Mouse (Mus musculus): ENCODE measurements around the gene Acap1.
"Not testable (repeated sequence)": the region's sequence is repeated elsewhere in the genome, so short reads cannot be mapped to it uniquely, and the experiment has no call there.

Acap1 gene

DNA sequence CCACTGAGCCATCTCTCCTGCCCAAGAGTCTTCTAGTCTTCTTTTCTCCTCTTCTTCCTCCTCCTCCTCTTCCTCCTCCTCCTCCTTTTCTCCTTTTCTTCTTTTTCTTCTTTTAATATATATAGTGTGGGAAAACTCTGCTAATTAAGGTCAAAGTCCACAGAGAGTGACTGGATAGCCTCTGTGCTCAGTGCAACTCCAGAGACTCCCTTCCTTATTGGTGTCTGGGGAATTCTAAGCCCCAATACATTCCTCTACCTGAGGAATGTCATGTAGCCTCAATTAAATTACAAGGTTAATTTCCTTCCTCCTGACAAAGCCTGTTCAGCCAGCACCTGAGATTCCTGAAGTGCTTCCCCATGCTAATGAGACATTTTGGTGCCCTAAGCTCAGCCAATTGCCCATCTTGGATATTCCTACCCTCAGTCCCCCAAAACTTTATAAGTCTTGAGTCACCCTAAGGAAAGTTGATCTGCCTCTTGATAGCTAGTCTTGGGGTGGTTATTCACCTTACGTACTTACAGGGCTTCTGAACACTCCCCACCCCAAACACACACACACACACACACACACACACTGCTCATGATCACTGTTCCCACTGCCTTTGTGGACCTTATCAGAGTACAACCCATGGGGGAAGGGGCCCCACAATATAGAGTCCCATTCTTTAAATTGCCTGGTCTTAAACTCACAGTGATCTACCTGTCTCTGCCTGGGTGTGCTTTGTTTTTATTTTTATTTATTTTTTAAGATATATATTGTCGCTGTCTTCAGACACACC is 24.9 kb downstream of the Acap1 start:
- DNase-seq = no peak

DNA sequence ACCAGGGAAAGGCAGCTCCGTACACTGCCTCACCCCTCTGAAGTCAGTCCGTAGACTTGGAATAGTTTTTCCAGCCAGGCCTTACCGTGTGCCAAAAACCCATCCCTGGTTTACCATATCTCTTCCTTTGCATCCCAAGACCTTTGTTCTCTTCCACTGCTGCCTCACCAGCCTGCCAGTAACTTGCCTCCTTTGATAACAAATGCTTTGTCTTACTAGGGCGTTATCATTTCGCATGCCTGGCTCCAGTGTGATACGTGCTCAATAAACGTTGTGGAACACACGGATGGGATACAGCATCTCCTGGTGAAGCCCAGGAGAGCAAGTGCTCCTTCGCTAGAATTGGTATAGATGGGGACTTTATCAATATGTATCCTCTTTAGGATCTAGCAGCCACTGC is 28.0 kb downstream of the Acap1 start:
- no peak for DNase-seq

DNA sequence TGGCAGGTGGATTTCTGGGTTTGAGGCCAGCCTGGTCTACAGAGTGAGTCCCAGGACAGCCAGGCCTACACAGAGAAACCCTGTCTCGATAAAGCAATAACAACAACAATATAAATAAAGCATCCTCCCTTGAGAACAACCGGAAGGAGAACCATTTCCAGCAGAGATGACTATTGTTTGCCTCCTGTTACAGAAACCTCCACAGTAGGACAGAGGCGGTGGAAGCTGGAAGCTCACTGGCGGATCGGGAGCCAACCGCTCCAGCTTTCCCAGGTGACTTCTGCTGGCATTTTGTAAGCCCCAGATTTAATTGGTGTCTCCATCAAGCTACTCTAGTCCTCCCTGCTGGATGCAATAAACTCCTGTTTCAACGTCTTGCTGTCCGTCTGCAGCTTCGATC is 29.8 kb downstream of the Acap1 start:
- DNase-seq = no peak

- no peak for DNase-seq
Measured at GRCm38 (mm10) chr11:69864138-69864860, 31.0 kb downstream of the Acap1 start.

DNA sequence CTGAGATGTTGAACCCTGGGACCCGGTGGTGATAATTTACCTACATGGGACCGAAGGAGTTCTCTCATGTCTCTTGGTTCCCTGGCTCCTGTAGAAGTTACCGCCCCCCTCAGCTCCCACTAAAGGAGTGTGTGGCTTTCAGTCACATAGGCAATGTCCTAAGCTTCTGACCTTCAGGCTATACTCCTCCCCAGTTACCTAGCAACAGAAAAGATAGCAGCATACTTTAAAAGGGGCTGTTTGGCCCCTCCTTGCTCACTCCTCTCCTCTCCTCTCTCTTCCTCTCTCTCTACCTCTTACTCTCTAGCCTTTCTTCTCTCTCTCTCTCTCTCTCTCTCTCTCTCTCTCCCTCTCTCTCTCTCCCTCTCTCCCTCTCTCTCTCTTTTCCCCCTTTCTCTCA is 31.6 kb downstream of the Acap1 start:
- not testable (repeated sequence) for DNase-seq

DNA sequence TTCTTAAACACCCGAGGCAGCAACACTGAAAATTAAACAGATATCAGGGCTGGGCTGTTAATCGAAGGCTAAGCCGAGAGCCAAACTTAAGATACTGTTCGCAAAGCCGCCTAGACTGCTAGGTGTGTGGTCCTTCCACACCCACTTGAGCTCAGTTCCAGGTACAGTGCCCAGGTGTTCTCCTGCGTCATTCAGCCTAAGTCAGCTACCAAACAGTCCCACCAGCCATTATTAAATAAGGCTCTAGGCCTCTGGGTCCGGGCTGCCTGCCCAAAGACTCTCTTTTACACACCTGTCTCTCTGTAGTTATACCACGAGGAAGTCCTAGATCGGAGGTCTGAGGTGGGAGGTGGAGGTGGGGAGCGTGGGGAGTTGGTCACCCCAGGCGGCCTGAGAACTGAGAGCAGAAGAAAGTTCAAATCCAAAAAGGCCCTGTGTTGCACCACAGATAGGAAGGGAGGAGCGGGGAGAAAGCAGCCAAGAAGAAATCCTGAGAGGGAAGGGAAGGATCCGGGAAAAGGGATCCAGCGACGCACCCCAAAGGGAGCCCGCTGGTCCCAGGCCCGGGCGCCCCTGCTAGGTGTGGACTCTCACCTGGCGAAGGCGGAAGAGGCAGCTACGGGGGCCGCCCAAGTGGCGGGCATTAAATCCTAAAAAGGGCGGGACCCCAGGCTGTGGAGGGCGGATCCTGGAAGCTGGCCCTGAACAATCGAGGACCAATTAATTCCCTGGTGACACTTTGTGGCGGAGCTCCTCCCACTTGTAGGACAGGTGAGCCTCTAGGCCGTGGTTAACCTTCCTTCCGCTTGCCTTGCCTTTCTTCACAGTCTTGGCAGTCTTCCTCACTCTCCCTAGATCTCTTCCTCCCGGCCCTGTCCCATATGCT is 37.0 kb downstream of the Acap1 start, which contains the start of gene Tnk1:
Gene Tnk1 (minus strand): TSS at position 618 of the 886 bp plus-strand sequence.
- peak; percentile 72 to 75 for DNase-seq

DNA sequence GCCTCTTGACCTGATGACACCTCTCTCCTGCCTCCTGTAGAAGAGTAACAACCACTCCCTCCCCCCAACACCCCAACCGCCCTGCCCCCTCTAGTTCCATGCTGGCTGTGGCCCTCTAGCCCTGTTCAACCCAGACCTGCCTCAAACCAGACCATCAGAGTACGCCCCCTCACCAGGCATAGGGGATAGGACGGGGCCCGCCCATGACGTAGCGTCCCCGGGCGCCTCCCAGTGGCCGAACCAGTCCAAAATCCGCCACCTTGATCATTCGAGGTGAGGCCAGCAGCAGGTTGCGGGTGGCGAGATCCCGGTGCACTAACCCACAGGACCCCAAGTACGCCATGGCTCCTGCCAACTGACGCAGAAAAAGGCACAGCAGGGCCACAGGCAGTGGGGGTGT is 40.0 kb downstream of the Acap1 start:
- DNase-seq = peak; percentile 31 to 78

DNA sequence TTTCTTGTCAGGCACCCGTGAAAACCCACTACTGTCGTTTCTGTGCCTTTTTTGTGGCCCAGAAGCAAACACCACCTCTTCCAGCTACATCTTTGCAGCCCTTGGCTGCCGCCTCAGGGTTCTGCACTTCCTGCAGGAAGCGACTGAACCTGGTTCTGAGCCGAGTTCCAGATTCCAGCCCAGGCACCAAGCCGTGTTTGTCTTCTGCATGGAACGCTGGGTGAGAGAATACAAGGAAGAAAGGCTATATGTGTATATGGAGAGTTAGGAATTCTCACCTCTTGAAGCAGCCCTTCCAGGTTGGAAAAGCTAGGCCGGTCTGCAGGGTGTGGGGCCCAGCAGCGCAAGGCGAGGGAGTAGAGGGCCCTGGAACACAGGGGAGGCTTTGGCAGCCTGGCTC is 40.7 kb downstream of the Acap1 start:
- no peak for DNase-seq

- DNase-seq = peak; percentile 56 to 67
Measured at GRCm38 (mm10) chr11:69853994-69854393, 41.3 kb downstream of the Acap1 start.

- no peak for DNase-seq
Measured at GRCm38 (mm10) chr11:69850754-69851153, 44.6 kb downstream of the Acap1 start.

DNA sequence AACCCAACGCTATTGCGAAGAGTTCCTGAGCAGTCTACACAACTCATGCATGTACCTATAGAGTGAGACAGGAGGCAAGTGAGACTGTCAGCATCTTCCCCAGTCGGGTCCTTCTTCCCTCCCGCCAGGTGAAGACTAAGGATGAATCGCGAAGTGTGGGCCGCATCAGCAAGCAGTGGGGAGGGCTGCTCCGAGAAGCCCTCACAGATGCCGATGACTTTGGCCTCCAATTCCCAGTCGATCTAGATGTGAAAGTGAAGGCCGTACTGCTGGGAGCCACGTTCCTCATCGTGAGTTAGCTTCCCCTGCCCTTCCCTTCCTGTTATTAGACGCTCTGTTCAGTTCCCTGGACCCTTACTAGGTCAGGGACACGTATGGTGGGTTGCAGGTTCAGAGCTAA is 45.5 kb downstream of the Acap1 start:
- no peak for DNase-seq

- peak in 1 of 2 experiments; percentile 13 for DNase-seq
Measured at GRCm38 (mm10) chr11:69849128-69849527, 46.2 kb downstream of the Acap1 start.

GRCm38 (mm10) chr11:69848021-69848420 is 47.3 kb downstream of the Acap1 start:
- DNase-seq = no peak

DNA sequence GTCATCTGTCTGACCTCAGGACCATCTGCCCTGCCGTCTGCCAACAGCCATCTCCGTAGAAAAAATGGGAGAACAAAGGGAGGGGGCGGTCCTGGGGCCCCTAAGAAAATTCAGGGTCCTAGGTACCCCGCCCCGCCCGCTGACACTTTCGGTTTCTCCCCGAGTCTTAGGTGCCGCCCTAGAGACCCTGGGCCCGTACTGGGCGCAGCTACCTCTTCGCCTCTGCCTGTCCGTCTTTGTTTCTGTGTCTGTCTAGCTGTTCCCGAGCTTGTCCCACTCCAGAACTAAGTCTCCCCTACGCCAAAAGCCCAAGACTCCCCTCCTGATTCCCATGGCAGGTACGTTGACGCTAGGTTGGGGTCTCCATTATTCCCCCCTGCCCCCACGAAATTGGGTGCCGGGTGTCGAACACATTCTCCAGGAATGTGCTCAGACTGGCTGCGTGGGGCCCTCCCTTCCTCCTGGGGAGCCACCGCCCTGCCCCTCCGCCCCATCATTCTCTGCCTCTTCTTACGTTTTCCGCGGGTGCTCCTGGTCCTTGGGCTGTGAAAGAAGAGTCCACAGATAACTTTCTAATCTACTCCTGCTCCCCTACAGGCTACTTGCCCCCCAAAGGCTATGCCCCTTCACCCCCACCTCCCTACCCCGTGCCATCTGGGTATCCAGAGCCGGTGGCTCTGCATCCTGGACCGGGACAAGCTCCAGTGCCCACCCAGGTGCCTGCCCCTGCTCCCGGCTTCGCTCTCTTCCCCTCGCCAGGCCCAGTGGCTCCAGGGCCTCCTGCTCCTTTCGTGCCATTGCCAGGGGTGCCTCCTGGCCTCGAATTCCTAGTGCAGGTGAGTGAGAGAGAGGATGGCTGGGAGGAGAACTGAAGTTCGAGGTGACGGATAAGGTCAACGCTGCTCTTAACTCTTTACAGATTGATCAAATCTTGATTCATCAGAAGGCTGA is 48.3 kb downstream of the Acap1 start:
- peak in 1 of 2 experiments; percentile 41 for DNase-seq

DNA sequence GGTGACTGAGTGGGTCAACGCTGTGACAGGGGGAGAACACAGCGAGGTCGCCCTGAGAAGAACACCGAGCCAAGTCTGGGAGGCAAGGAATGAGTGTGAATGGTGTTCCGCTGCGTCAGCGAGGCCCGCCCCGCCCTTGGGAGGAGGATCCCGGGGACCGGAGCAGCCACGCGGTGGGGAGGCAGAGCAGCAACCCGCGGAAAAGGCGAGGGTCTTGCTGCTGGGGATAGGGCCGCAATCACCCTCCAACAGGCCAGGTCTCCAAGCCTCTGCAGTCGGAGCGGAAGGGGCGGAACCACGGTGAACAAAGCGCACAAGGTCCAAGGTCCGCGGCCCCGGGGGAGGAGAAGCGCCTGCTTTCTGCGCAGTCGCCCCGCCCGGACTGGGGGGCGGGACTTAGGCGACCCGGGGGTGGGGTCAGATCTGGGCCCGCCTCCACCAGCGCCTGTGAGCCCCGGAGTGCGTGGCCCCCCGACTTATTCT is 49.1 kb downstream of the Acap1 start, which contains the start of gene Plscr3:
Gene Plscr3 (plus strand): TSS at position 179 of the 483 bp plus-strand sequence.
- DNase-seq = peak; percentile 96 to 98

- DNase-seq = peak; percentile 19 to 42
Measured at GRCm38 (mm10) chr11:69838714-69839104, 56.6 kb downstream of the Acap1 start.

- DNase-seq = peak; percentile 97 to 99
Measured at GRCm38 (mm10) chr11:69837952-69838713, 57.2 kb downstream of the Acap1 start, which contains the start of gene Tmem256. Tmem256 (plus strand) TSS chr11:69838514.

DNA sequence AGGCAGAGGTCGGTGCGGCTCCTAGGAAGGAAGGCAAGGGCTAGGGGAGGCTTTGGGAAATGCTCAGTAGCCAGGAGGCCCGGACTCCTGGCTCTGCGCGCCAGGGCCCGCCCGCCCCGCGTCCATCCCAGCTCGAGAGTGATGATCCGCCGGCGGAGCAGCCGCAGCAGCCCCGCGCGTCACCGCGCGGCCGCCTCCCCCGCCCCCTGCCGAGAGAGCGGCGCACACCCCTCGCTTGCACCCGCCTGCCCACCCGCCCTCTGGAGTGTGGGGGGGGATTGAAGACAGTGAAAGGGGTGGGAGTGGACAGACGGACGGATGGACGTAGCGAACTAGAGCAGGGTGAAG is 57.8 kb downstream of the Acap1 start, which contains the start of gene Nlgn2:
Gene Nlgn2 (minus strand): TSS at position 181 of the 348 bp plus-strand sequence.
- no peak for DNase-seq

DNA sequence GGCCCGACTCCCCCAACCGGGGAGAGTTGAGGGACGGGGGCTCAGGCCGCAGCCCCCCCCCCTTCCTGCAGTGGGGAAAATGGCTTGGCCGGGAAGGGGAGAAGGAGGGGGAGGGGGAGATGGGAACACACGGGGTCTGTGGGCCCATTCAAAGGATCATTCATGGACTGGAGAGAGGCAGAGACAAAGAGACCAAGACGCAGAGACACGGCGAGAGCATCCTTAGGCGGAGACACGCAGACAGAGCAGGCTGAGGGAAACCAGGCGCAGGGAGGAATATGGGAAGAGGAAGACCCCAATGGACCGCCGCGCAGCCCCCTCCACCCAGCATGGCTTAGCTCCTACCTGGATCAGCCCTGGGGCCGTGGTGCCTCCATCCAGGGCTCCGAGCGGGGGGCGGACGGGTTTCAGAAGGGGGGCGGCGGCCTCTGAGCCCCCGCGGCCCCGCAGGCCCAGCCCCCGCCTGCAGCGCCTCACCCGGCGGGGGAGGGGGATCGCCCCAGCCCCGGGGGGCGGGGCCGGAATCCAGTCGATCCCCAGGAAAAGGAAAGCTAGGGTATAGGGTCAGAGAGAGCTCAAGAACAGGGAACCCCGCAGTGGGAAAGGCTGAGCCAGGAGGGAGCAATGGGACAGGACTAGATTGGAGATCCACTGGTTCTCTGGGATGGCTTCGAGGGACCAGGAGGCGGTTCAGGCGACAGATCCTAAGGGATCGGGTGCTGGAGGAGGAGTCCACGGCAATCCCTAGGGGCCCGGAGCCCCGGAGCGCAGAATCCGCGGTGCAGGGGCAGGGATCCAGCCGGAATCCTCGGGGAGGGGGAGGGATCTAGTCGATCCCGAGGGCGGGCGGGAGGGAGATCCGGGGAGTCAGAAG is 58.4 kb downstream of the Acap1 start:
- DNase-seq = peak in 1 of 2 experiments; percentile 49

GRCm38 (mm10) chr11:69835966-69836335 is 59.4 kb downstream of the Acap1 start:
- no peak for DNase-seq
